Mouse (Mus musculus) CH12.LX (cell line): ENCODE results near the gene Gpx3. TPM values are rescaled to one million over a fixed set of nuclear protein-coding genes. Genes with fewer than 3 reads are reported as not detected.

Experiments
- DNase-seq: peaks from one replicate; pipeline ENCODE4 v3.0.0-alpha.2; 2013; ENCODE audit errors: extremely low read depth
- H3K27ac ChIP-seq: 2 replicates; pipeline ENCODE4 v1.5.1; 2012; ENCODE audit warnings: low read depth, mild to moderate bottlenecking, control low read depth, moderate library complexity; ENCODE audit not compliant: insufficient read depth
- H3K27me3 ChIP-seq: replicated peaks from 2 replicates; pipeline ENCODE3; 2012; ENCODE audit warnings: inconsistent platforms
- H3K36me3 ChIP-seq, 2 experiments: replicated peaks in 1 of 2; 2 replicates each; pipeline versions ENCODE3 to v1.6.1; 2012; ENCODE audit warnings: inconsistent platforms in 1 of 2, low read length in 1 of 2, mild to moderate bottlenecking in 1 of 2, mixed read lengths in 1 of 2, moderate library complexity in 1 of 2; ENCODE audit not compliant: control insufficient read depth in 1 of 2, insufficient read depth in 1 of 2
- H3K4me1 ChIP-seq, 2 experiments: 2 replicates each; pipeline ENCODE4 v1.6.1; 2012; ENCODE audit warnings: inconsistent platforms in 1 of 2, moderate library complexity in 1 of 2; ENCODE audit not compliant: insufficient read depth in 2 of 2, control insufficient read depth in 1 of 2
- H3K4me2 ChIP-seq: 2 replicates; pipeline ENCODE4 v1.6.1; 2012; ENCODE audit warnings: low read depth, mild to moderate bottlenecking, control low read depth; ENCODE audit not compliant: poor library complexity, insufficient read depth, severe bottlenecking
- H3K4me3 ChIP-seq, 3 experiments: fragments of 150-350 bp in 1 of 3; sonication (generic) in 1 of 3; replicated peaks in 1 of 3; 2 replicates each; pipeline versions ENCODE3 to v1.5.1; 2011 to 2012; ENCODE audit warnings: low read depth in 2 of 3, low read length in 2 of 3, mild to moderate bottlenecking in 2 of 3, moderate library complexity in 2 of 3, control low read depth in 1 of 3, improper control_type of control experiment in 1 of 3, inconsistent platforms in 1 of 3, mixed read lengths in 1 of 3; ENCODE audit not compliant: poor library complexity in 1 of 3
- H3K79me2 ChIP-seq: replicated peaks from 2 replicates; pipeline ENCODE4 v1.6.1; 2012; ENCODE audit warnings: mild to moderate bottlenecking, moderate library complexity; ENCODE audit not compliant: control insufficient read depth, poor library complexity, insufficient read depth, severe bottlenecking; ENCODE audit errors: extremely low read depth
- H3K9ac ChIP-seq: 2 replicates; pipeline ENCODE4 v1.6.1; 2012; ENCODE audit warnings: low read depth, mild to moderate bottlenecking, control low read depth, moderate library complexity; ENCODE audit not compliant: insufficient read depth
- H3K9me3 ChIP-seq: replicated peaks from 2 replicates; pipeline ENCODE3; 2012; ENCODE audit warnings: low read length, inconsistent platforms, mixed read lengths
- BHLHE40 ChIP-seq: IDR thresholded peaks from 2 replicates; pipeline ENCODE4 v1.6.1; 2011; ENCODE audit warnings: mild to moderate bottlenecking, low read depth, low read length, improper control_type of control experiment
- CHD2 ChIP-seq: IDR thresholded peaks from 2 replicates; pipeline ENCODE4 v1.6.1; 2011; ENCODE audit warnings: low read length, improper control_type of control experiment
- CTCF ChIP-seq, 2 experiments: IDR thresholded peaks in 1 of 2; conservative IDR thresholded peaks in 1 of 2; 2 replicates each; pipeline ENCODE4 v1.5.1; 2011 to 2012; ENCODE audit warnings: low read depth in 2 of 2, low read length in 2 of 2, improper control_type of control experiment in 1 of 2, inconsistent platforms in 1 of 2, mild to moderate bottlenecking in 1 of 2, moderate library complexity in 1 of 2
- E2F4 ChIP-seq: IDR thresholded peaks from 2 replicates; pipeline ENCODE4 v1.6.1; 2011; ENCODE audit warnings: low read depth, low read length, improper control_type of control experiment; ENCODE audit not compliant: insufficient replicate concordance
- ELF1 ChIP-seq: IDR thresholded peaks from 2 replicates; pipeline ENCODE4 v1.6.1; 2014; ENCODE audit warnings: low read depth, mild to moderate bottlenecking, inconsistent platforms, low read length, improper control_type of control experiment
- EP300 ChIP-seq: IDR thresholded peaks from 2 replicates; pipeline ENCODE4 v1.6.1; 2011; ENCODE audit warnings: low read length, improper control_type of control experiment
- ETS1 ChIP-seq: conservative IDR thresholded peaks from 2 replicates; pipeline ENCODE4 v1.6.1; 2012; ENCODE audit warnings: low read depth, mild to moderate bottlenecking, inconsistent platforms, low read length, improper control_type of control experiment, moderate library complexity
- HCFC1 ChIP-seq: IDR thresholded peaks from 2 replicates; pipeline ENCODE4 v1.6.1; 2012; ENCODE audit warnings: low read depth, mild to moderate bottlenecking, inconsistent platforms, low read length, improper control_type of control experiment
- IRF4 ChIP-seq: IDR thresholded peaks from 2 replicates; pipeline ENCODE4 v1.6.1; 2014; ENCODE audit warnings: low read depth, mild to moderate bottlenecking, inconsistent platforms, low read length, improper control_type of control experiment
- JUN ChIP-seq: IDR thresholded peaks from 2 replicates; pipeline ENCODE4 v1.6.1; 2011; ENCODE audit warnings: low read depth, mild to moderate bottlenecking, low read length, improper control_type of control experiment, moderate library complexity; ENCODE audit not compliant: insufficient read depth
- JUND ChIP-seq: conservative IDR thresholded peaks from 2 replicates; pipeline ENCODE4 v1.6.1; 2011; ENCODE audit warnings: low read depth, low read length, improper control_type of control experiment
- KAT2A ChIP-seq: IDR thresholded peaks from 2 replicates; pipeline ENCODE4 v1.6.1; 2012; ENCODE audit warnings: low read length, improper control_type of control experiment, inconsistent platforms; ENCODE audit not compliant: insufficient replicate concordance
- MAFK ChIP-seq: IDR thresholded peaks from 2 replicates; pipeline ENCODE4 v1.6.1; 2011; ENCODE audit warnings: low read length, improper control_type of control experiment; ENCODE audit not compliant: insufficient replicate concordance
- MXI1 ChIP-seq: IDR thresholded peaks from 2 replicates; pipeline ENCODE4 v1.6.1; 2011; ENCODE audit warnings: mild to moderate bottlenecking, low read depth, low read length, improper control_type of control experiment
- POLR2A ChIP-seq: IDR thresholded peaks from 2 replicates; pipeline ENCODE4 v1.6.1; 2011; ENCODE audit warnings: low read depth, mild to moderate bottlenecking, improper control_type of control experiment, low read length
- SMC3 ChIP-seq: IDR thresholded peaks from 2 replicates; pipeline ENCODE4 v1.6.1; 2011; ENCODE audit warnings: low read depth, low read length, improper control_type of control experiment
- TBP ChIP-seq: conservative IDR thresholded peaks from 2 replicates; pipeline ENCODE4 v1.6.1; 2011; ENCODE audit warnings: low read depth, low read length, improper control_type of control experiment
- ZNF384 ChIP-seq: IDR thresholded peaks from 2 replicates; pipeline ENCODE4 v1.6.1; 2012; ENCODE audit warnings: low read depth, low read length, improper control_type of control experiment, inconsistent platforms
- dilution Hi-C: fragments of 300-500 bp; cut with MboI; formaldehyde crosslinking; loops from 2 replicates; pipeline ENCODE4 v1.14.3; 2020; ENCODE audit warnings: low sequenced_read_pairs; ENCODE audit not compliant: extremely low pct_unique_long_range_greater_than_20kb, extremely low pct_ligation_motif_present
- in situ Hi-C: fragments of 300-500 bp; cut with MboI; formaldehyde crosslinking; loops from 3 replicates; pipeline ENCODE4 v1.14.3; 2019; ENCODE audit warnings: low sequenced_read_pairs, low pct_ligation_motif_present, low pct_unique_long_range_greater_than_20kb, mixed read lengths
- polyA plus RNA-seq: library from polyadenylated mRNA; unstranded; fragments of >175 nt; gene quantifications from 2 replicates; pipeline ENCODE4 v1.2.1, GENCODE M21; 2012; ENCODE audit warnings: low read depth; ENCODE audit not compliant: insufficient read length
- total RNA-seq, 2 experiments: library from RNA; depleted of rRNA; stranded (reverse); fragments of 300-350 nt in 1 of 2; fragments of >200 nt in 1 of 2; gene quantifications; 2 replicates each; pipeline ENCODE4 v1.2.3; 2012 to 2014

Gpx3 gene
- total and polyA plus RNA-seq, 3 experiments: 0.63 TPM; not detected in 2

- no peaks in the 10 kb centered on the region for H3K79me2 ChIP-seq
- in situ Hi-C loops: loop anchor here (10.0 to 25.0 kb wide), 2 partner anchors 270 to 503 kb away; partner anchors contain the start of gene Slc36a3
- no peak for TF ChIP-seq MXI1
- no peak for TF ChIP-seq JUND
- TF ChIP-seq BHLHE40: no peak
- TF ChIP-seq CHD2: peak; percentile 42; the same call in 1 of the 2 replicates
- TF ChIP-seq MAFK: peak; percentile 46; the same call in 1 of the 2 replicates
- no peak for TF ChIP-seq CTCF (conservative IDR thresholded peaks at IDR 0.05 in 1 of 2, IDR thresholded peaks at IDR 0.05 in 1 of 2; ENCODE audit: low read depth in 2 of 2, low read length in 2 of 2)
- TF ChIP-seq ELF1: peak; percentile 79
- peak; percentile 52; the same call in 1 of the 2 replicates for TF ChIP-seq ZNF384
- peak; percentile 48; the same call in 1 of the 2 replicates for TF ChIP-seq EP300
- peak; percentile 46; the same call in 1 of the 2 replicates for TF ChIP-seq HCFC1
- H3K36me3 ChIP-seq: no peaks in the 10 kb centered on the region
- H3K9me3 ChIP-seq: no peaks in the 10 kb centered on the region
- H3K4me2 ChIP-seq: no peak overlapping the region
- peaks cover 3 to 13% of the 10 kb centered on the region in 2 experiments for H3K4me1 ChIP-seq
- H3K4me3 ChIP-seq: no peak overlapping the region
- dilution Hi-C loops: no loop called here
- no peak overlapping the region for H3K27ac ChIP-seq
- peak; percentile 64 for DNase-seq
- no peaks in the 10 kb centered on the region for H3K27me3 ChIP-seq
- H3K9ac ChIP-seq: no peak overlapping the region
Observed at GRCm38 (mm10) chr11:54884197-54884828, 17.9 kb upstream of the Gpx3 start.

- no peak overlapping the region for H3K9ac ChIP-seq
- no peak for DNase-seq
- H3K27me3 ChIP-seq: no peaks in the 10 kb centered on the region
- no peaks in the 10 kb centered on the region for H3K36me3 ChIP-seq
- in situ Hi-C loops (loop anchor here (5.0 to 25.0 kb wide), 4 partner anchors 42 to 502 kb away; partner anchors contain the start of gene Slc36a3), dilution Hi-C loops (no loop called here)
- no peak overlapping the region for H3K27ac ChIP-seq
- H3K79me2 ChIP-seq: no peaks in the 10 kb centered on the region
- TF ChIP-seq TBP (no peak), SMC3 (no peak), E2F4 (no peak), CHD2 (no peak), JUN (no peak), IRF4 (no peak), KAT2A (no peak), POLR2A (no peak), MXI1 (no peak), ETS1 (no peak)
- no peak overlapping the region for H3K4me2 ChIP-seq
- peaks cover 3 to 13% of the 10 kb centered on the region in 2 experiments for H3K4me1 ChIP-seq
- H3K4me3 ChIP-seq: no peak overlapping the region
- H3K9me3 ChIP-seq: no peaks in the 10 kb centered on the region
Observed at GRCm38 (mm10) chr11:54884937-54885336, 17.3 kb upstream of the Gpx3 start.
